Mouse (Mus musculus) ES-E14 (cell line): ENCODE results near the gene Dbr1. TPM values are rescaled to one million over a fixed set of nuclear protein-coding genes. Genes with fewer than 3 reads are reported as not detected.

Experiments used
- DNase-seq: peaks from one replicate; pipeline ENCODE4 v3.0.0-alpha.2; 2013; ENCODE audit warnings: low read depth, low spot score
- H3K27ac ChIP-seq: 2 replicates; pipeline ENCODE4 v1.5.1; 2012; ENCODE audit warnings: low read depth, mild to moderate bottlenecking, low read length, moderate library complexity, mixed read lengths; ENCODE audit not compliant: poor library complexity, insufficient read depth, severe bottlenecking
- H3K36me3 ChIP-seq: 2 replicates; pipeline ENCODE4 v1.6.1; 2012; ENCODE audit warnings: mild to moderate bottlenecking, low read length, moderate library complexity, mixed read lengths; ENCODE audit not compliant: control insufficient read depth, poor library complexity, insufficient read depth, severe bottlenecking
- H3K4me1 ChIP-seq, 2 experiments: fragments of 150-350 bp in 1 of 2; sonication (generic) in 1 of 2; 2 replicates each; pipeline ENCODE4 v1.6.1; 2012; ENCODE audit warnings: low read length in 2 of 2, mild to moderate bottlenecking in 1 of 2, mixed read lengths in 1 of 2; ENCODE audit not compliant: control insufficient read depth in 2 of 2, insufficient read depth in 2 of 2, poor library complexity in 1 of 2
- H3K4me3 ChIP-seq, 2 experiments: fragments of 150-350 bp in 1 of 2; sonication (generic) in 1 of 2; 2 replicates each; pipeline ENCODE4 v1.5.1; 2012; ENCODE audit warnings: low read length in 2 of 2, low read depth in 1 of 2, mild to moderate bottlenecking in 1 of 2, mixed read lengths in 1 of 2; ENCODE audit not compliant: insufficient read depth in 1 of 2, poor library complexity in 1 of 2, severe bottlenecking in 1 of 2
- H3K9ac ChIP-seq: 2 replicates; pipeline ENCODE4 v1.6.1; 2012; ENCODE audit warnings: low read depth, mild to moderate bottlenecking, low read length, mixed read lengths; ENCODE audit not compliant: poor library complexity, insufficient read depth, severe bottlenecking
- H3K9me3 ChIP-seq: fragments of 150-350 bp; sonication (generic); 2 replicates; pipeline ENCODE4 v1.6.1; 2012; ENCODE audit warnings: low read depth, mild to moderate bottlenecking, low read length; ENCODE audit not compliant: control insufficient read depth, insufficient read depth
- CHD2 ChIP-seq: IDR thresholded peaks from 2 replicates; pipeline ENCODE4 v1.6.1; 2014; ENCODE audit warnings: mild to moderate bottlenecking, low read depth, low read length, inconsistent platforms
- HCFC1 ChIP-seq: IDR thresholded peaks from 2 replicates; pipeline ENCODE4 v1.6.1; 2012; ENCODE audit warnings: low read length, inconsistent platforms, borderline replicate concordance; ENCODE audit not compliant: insufficient read depth
- MAFK ChIP-seq: IDR thresholded peaks from 2 replicates; pipeline ENCODE4 v1.6.1; 2014; ENCODE audit warnings: mild to moderate bottlenecking, low read depth, low read length, inconsistent platforms; ENCODE audit not compliant: insufficient read depth
- ZC3H11A ChIP-seq: IDR thresholded peaks from 2 replicates; pipeline ENCODE4 v1.6.1; 2012; ENCODE audit warnings: low read depth, mild to moderate bottlenecking, inconsistent platforms, low read length, borderline replicate concordance
- ZNF384 ChIP-seq: IDR thresholded peaks from 2 replicates; pipeline ENCODE4 v1.6.1; 2012; ENCODE audit warnings: low read depth, low read length, inconsistent platforms
- in situ Hi-C, 2 experiments: fragments of 600-800 bp; cut with MboI; formaldehyde crosslinking; loops; one replicate each; pipeline ENCODE4 v1.15.1; 2025; ENCODE audit warnings: low sequenced_read_pairs in 2 of 2, inconsistent platforms in 1 of 2; ENCODE audit not compliant: unreplicated experiment in 2 of 2
- total RNA-seq: library from RNA; depleted of rRNA; stranded (reverse); fragments of 300-350 nt; gene quantifications from 2 replicates; pipeline ENCODE4 v1.2.3, GENCODE M21; 2012

Dbr1 gene
- total RNA-seq, 1 experiment = 48.1 TPM

DNA sequence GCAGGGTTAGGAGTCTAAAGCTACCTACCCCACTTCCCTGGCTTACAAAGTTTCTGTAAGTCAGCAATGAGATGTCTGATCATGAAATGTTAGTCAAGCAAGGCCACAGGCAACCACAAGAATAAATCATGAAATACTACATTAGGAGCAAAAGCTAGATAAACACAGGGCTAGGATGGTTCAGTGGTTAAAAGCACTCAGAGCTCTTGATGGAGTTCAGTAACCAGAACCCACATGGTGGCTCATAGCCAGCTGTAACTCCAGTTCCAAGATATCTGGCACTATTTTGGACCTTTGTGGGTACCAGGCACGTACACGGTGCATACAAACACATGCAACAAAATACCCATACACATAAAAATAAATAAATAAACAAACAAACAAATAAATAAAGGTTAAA, 22.6 kb upstream of the Dbr1 start:
- in situ Hi-C loops = no loop called here
- H3K4me1 ChIP-seq = no peaks in the 10 kb centered on the region
- no peak for DNase-seq
- no peak overlapping the region for H3K4me3 ChIP-seq
- no peak overlapping the region for H3K9ac ChIP-seq
- no peaks in the 10 kb centered on the region for H3K36me3 ChIP-seq
- H3K27ac ChIP-seq = no peak overlapping the region
- TF ChIP-seq MAFK (no peak), CHD2 (no peak), ZNF384 (no peak), HCFC1 (no peak), ZC3H11A (no peak)
- no peaks in the 10 kb centered on the region for H3K9me3 ChIP-seq

DNA sequence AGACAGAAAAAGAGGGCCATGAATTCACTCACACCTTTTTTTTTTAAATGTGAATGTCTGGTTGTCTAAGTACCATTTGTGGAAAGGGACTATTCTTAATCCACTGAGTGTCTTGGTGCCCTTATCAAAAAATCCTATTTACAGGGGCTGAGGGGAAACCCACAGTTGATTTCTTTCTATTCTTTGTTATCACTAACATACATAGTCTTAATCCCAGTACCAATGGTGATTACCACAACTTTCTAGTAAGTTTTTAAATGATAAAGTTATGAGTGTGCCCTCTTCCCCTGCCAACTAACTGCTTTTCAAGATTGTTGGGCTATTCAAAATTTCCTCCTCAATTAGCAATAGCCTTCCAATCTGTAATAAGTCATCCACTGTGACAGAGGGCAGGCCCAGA, 21.5 kb upstream of the Dbr1 start:
- in situ Hi-C loops = no loop called here
- H3K9me3 ChIP-seq = no peaks in the 10 kb centered on the region
- no peak overlapping the region for H3K4me3 ChIP-seq
- TF ChIP-seq ZNF384 (no peak), CHD2 (no peak), ZC3H11A (no peak), MAFK (no peak), HCFC1 (no peak)
- H3K9ac ChIP-seq = no peak overlapping the region
- no peak overlapping the region for H3K27ac ChIP-seq
- DNase-seq = no peak
- no peaks in the 10 kb centered on the region for H3K36me3 ChIP-seq
- no peaks in the 10 kb centered on the region for H3K4me1 ChIP-seq

DNA sequence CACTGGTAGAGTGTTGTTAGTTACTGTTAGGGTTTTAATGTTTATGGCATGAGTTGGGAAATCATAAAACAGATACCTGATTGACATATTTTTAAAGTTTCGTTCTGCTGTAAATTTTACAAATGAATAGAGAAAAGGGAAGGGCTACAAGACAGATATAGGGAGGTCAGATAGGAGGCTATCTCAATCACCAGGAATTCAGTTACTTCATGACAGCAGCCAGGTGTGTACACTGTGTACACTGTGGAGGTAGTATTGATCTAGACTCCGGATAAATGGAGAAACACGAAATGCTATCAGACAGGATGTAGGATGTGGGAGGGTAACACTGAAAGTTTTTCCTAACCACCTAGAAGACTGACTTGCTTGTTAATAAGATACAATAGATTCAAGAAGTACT, 20.3 kb upstream of the Dbr1 start:
- no peak for TF ChIP-seq MAFK
- no peak for TF ChIP-seq ZC3H11A
- no peak for TF ChIP-seq CHD2
- no peak for TF ChIP-seq HCFC1
- no peak for TF ChIP-seq ZNF384
- Histone ChIP-seq H3K9ac (no peak overlapping the region), H3K4me3 (no peak overlapping the region), H3K9me3 (no peaks in the 10 kb centered on the region), H3K4me1 (no peaks in the 10 kb centered on the region), H3K36me3 (no peaks in the 10 kb centered on the region), H3K27ac (no peak overlapping the region)
- no peak for DNase-seq
- in situ Hi-C loops = no loop called here

DNA sequence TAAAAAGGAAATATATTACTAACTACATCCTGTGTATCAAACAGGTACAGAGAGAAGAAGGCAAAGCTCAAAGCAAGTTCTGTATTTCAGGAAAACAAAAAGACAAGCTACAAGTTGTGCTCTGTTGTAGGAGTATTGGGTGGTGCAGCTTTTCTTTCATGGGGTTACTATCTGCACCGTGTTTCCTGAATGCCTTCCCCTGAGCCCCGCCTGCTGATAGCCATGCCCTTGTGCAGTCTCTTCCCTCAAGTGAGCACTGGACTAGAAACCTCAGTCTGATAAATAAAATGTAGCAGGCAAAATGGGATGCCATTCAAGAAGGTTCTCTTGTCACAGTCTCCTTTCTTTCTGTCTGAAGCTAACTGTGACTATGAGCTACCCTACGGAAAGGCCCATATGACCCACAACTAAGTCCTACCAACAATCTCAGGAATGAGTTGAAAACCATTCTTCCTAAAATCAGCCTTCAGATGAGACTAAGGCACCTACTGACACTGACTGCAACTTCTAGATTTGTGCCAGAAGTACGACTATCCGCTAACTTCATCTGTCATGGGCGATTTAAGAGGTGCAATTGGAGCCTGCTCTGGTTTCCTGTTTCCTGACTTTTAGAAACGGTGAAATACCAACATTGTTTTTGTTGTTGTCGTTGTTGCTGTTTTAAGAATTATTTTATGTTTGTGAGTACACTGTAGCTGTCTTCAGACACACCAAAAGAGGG, 17.9 kb upstream of the Dbr1 start:
- no peak for DNase-seq

More for the DNA sequence above, 17.9 kb upstream of the Dbr1 start:
- in situ Hi-C loops = no loop called here
- Histone ChIP-seq H3K36me3 (no peaks in the 10 kb centered on the region), H3K9me3 (no peaks in the 10 kb centered on the region), H3K4me3 (no peak overlapping the region), H3K4me1 (no peaks in the 10 kb centered on the region), H3K9ac (no peak overlapping the region), H3K27ac (no peak overlapping the region)
- TF ChIP-seq HCFC1 = no peak
- no peak for TF ChIP-seq ZNF384
- no peak for TF ChIP-seq MAFK
- TF ChIP-seq CHD2 = no peak
- no peak for TF ChIP-seq ZC3H11A
